In genomic region chr6:101212086-101212485, GRCm38 (mm10) we compare ENCODE assay signal across 20 mouse cellular contexts.
A peak's percentile ranks its signal among the peaks of the same experiment; 100 is the strongest.
DNase-seq lines count a peak whose midpoint lies in the region; ATAC-seq and TF ChIP-seq lines count a peak whose summit lies in the region.
"Had no signal": no experiment of that assay in that cellular context is flagged by ENCODE, and none has a peak within 500 bp of the region (broad histone marks: within the 10 kb centered on the region; RNA-seq: fewer than 3 reads in every experiment).

No protein-coding gene starts in this region.

- H3K4me3 ChIP-seq in forebrain, embryonic 15.5 days, result no peak overlapping the region
- H3K4me3 ChIP-seq in forebrain, embryonic 12.5 days (replicated peaks), result no peak overlapping the region
- no peak overlapping the region for H3K4me3 ChIP-seq in hindbrain, embryonic 16.5 days (ENCODE audit: low read length)
- H3K4me3 ChIP-seq in hindbrain, postnatal 0 days (ENCODE audit: low read length), result no peak overlapping the region
- H3K4me3 ChIP-seq: embryonic facial prominence, embryonic 10.5 days; heart, adult 2 months; heart, embryonic 15.5 days had no signal

- 67% methylated on average over 6 of the region's 6 CpGs for WGBS in forebrain, embryonic 15.5 days
- 89% methylated on average over 6 of the region's 6 CpGs for WGBS in forebrain, embryonic 12.5 days
- 84% methylated on average over 6 of the region's 6 CpGs for WGBS in hindbrain, embryonic 16.5 days
- 79% methylated on average over 6 of the region's 6 CpGs for WGBS in hindbrain, postnatal 0 days

- no peaks in the 10 kb centered on the region for H3K27me3 ChIP-seq in forebrain, embryonic 15.5 days
- H3K27me3 ChIP-seq in forebrain, embryonic 12.5 days, result no peaks in the 10 kb centered on the region
- no peaks in the 10 kb centered on the region for H3K27me3 ChIP-seq in hindbrain, embryonic 16.5 days (replicated peaks; ENCODE audit: control insufficient read depth, insufficient read depth, low read length)
- H3K27me3 ChIP-seq in hindbrain, postnatal 0 days (ENCODE audit: insufficient read depth, low read length), result no peaks in the 10 kb centered on the region
- H3K27me3 ChIP-seq: heart, embryonic 15.5 days had no signal

- H3K4me2 ChIP-seq in forebrain, embryonic 15.5 days (replicated peaks), result no peak overlapping the region
- no peak overlapping the region for H3K4me2 ChIP-seq in forebrain, embryonic 12.5 days
- no peak overlapping the region for H3K4me2 ChIP-seq in hindbrain, embryonic 16.5 days (ENCODE audit: low read length)
- no peak overlapping the region for H3K4me2 ChIP-seq in hindbrain, postnatal 0 days (ENCODE audit: low read depth, low read length)
- H3K4me2 ChIP-seq: heart, embryonic 11.5 days; heart, embryonic 15.5 days had no signal

- H3K36me3 ChIP-seq in forebrain, embryonic 15.5 days, result no peaks in the 10 kb centered on the region
- no peaks in the 10 kb centered on the region for H3K36me3 ChIP-seq in forebrain, embryonic 12.5 days (replicated peaks)
- no peaks in the 10 kb centered on the region for H3K36me3 ChIP-seq in hindbrain, embryonic 16.5 days (ENCODE audit: control insufficient read depth, insufficient read depth, low read length)
- no peaks in the 10 kb centered on the region for H3K36me3 ChIP-seq in hindbrain, postnatal 0 days (ENCODE audit: insufficient read depth, low read length)
- H3K36me3 ChIP-seq: embryonic facial prominence, embryonic 10.5 days; G1E; heart, embryonic 15.5 days had no signal

- peaks cover 46% of the 10 kb centered on the region for H3K4me1 ChIP-seq in forebrain, embryonic 15.5 days
- peaks cover 9% of the 10 kb centered on the region for H3K4me1 ChIP-seq in forebrain, embryonic 12.5 days
- no peaks in the 10 kb centered on the region; the same call in 1 of the 2 replicates for H3K4me1 ChIP-seq in hindbrain, embryonic 16.5 days (ENCODE audit: control insufficient read depth, insufficient read depth, low read depth, low read length)
- no peaks in the 10 kb centered on the region for H3K4me1 ChIP-seq in hindbrain, postnatal 0 days (ENCODE audit: insufficient read depth, low read length)

- H3K9me3 ChIP-seq in forebrain, embryonic 15.5 days, result no peaks in the 10 kb centered on the region
- H3K9me3 ChIP-seq in forebrain, embryonic 12.5 days, result no peaks in the 10 kb centered on the region
- no peaks in the 10 kb centered on the region for H3K9me3 ChIP-seq in hindbrain, embryonic 16.5 days (ENCODE audit: control insufficient read depth, low read length)
- no peaks in the 10 kb centered on the region for H3K9me3 ChIP-seq in hindbrain, postnatal 0 days (ENCODE audit: low read length)
- H3K9me3 ChIP-seq: embryonic facial prominence, embryonic 10.5 days; heart, embryonic 15.5 days had no signal

- H3K27ac ChIP-seq in forebrain, embryonic 15.5 days (replicated peaks), result peak overlapping the region; percentile 82
- no peak overlapping the region for H3K27ac ChIP-seq in forebrain, embryonic 12.5 days
- H3K27ac ChIP-seq in hindbrain, embryonic 16.5 days (ENCODE audit: low read depth, low read length), result 0 out of 2 replicates have a peak overlapping the region, but pooled peaks have one; percentile 8
- H3K27ac ChIP-seq in hindbrain, postnatal 0 days, result no peak overlapping the region
- H3K27ac ChIP-seq: embryonic facial prominence, embryonic 10.5 days; heart, adult 2 months; heart, embryonic 15.5 days had no signal

- DNase-seq in cerebellum, postnatal 10 days, result peak; percentile 57 to 64
- DNase-seq in cerebellum, adult 8-10 months, result no peak
- no peak for DNase-seq in hindbrain, postnatal 0 days (ENCODE audit: low spot score)
- DNase-seq in brain, embryonic 14.5 days (ENCODE audit: low read depth), result peak; percentile 50
- no peak for DNase-seq in adrenal gland, postnatal 36 days
- DNase-seq: adrenal gland, adult 8-10 months; B cell, adult 2 months; gastrocnemius, postnatal 14 days; heart, adult 2 months; heart, postnatal 14 days; kidney, adult 2 months had no signal

- H3K9ac ChIP-seq in forebrain, embryonic 15.5 days (replicated peaks), result no peak overlapping the region
- no peak overlapping the region for H3K9ac ChIP-seq in forebrain, embryonic 12.5 days
- H3K9ac ChIP-seq in hindbrain, embryonic 16.5 days (ENCODE audit: low read depth, low read length), result no peak overlapping the region
- no peak overlapping the region for H3K9ac ChIP-seq in hindbrain, postnatal 0 days (replicated peaks; ENCODE audit: low read length)
- H3K9ac ChIP-seq: heart, embryonic 15.5 days had no signal

- no peak for TF ChIP-seq POLR2A in brain, embryonic 14.5 days (IDR thresholded peaks at IDR 0.05; ENCODE audit: borderline replicate concordance, extremely low read depth, insufficient read depth, insufficient read length, poor library complexity, severe bottlenecking)

- no peak for TF ChIP-seq CTCF in hindbrain, postnatal 0 days (IDR thresholded peaks at IDR 0.05; ENCODE audit: low read depth)
- no peak for TF ChIP-seq CTCF in brain, embryonic 14.5 days (IDR thresholded peaks at IDR 0.05; ENCODE audit: borderline replicate concordance, extremely low read depth, insufficient read depth, insufficient read length)

- ATAC-seq in forebrain, embryonic 15.5 days (replicated peaks), result no peak
- no peak for ATAC-seq in forebrain, embryonic 12.5 days (ENCODE audit: low FRiP score)
- no peak for ATAC-seq in hindbrain, embryonic 16.5 days
- ATAC-seq in hindbrain, postnatal 0 days, result no peak
- ATAC-seq: CD4-positive, CD25-positive, alpha-beta regulatory T cell, adult 4 months; intestine, embryonic 16.5 days had no signal

Comparison
In these comparisons a context has a peak if more than half of its experiments do, and no peak if none do; other contexts are left out.
1. DNase-seq: peak in cerebellum, postnatal 10 days (2 of 2) and brain, embryonic 14.5 days (single experiment); none in cerebellum, adult 8-10 months (single experiment), hindbrain, postnatal 0 days (single experiment) and adrenal gland, postnatal 36 days (0 of 2).
2. H3K27ac ChIP-seq: peak in forebrain, embryonic 15.5 days (single experiment) and hindbrain, embryonic 16.5 days (single experiment); none in forebrain, embryonic 12.5 days (single experiment) and hindbrain, postnatal 0 days (single experiment).